Mouse (Mus musculus): Measurements from ENCODE around the gene Ap5b1.
A peak's percentile ranks its signal among the peaks of the same experiment; 100 is the strongest.

The Ap5b1 gene

DNA sequence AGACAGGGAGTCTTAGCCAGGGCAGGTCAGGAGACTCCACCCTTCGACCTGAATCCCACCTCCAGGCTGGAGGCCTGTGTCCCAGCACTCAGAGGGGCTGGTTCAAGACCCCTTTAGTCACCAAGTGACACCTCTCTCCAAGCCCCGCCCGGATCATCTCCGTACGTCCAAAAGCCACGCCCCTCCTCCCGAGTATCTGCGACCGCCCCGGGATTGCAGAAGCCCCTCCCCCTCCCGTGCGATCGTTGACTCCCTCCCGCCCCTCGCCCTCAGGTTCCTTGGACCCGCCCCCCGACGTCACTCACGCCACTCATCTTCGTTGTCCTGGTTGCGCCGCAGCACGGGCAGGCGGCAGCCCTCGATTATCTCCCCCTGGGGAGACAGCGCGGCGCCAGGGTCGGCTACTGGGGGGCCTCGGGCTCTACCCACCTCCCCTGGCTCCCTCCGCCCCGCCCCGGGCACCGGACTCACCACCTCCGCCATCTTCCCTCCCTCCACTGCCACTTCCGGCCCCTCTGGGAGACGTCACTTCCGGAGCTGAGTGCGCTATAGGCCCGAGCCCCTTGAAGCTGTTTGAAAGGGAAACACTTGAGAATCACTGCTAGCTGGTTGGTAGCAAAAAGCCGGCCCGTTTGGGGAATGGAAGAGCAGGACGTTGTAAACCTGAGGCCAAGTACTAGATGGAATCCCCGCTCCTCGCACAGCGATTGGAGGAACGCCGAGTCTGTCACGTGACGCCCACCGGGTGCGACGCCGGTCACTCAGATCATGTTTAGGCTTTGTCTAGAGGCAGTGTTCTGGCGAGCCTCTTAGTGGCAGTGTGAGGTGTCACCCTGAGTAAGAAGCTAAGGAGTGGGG is 42.0 kb downstream of the Ap5b1 start, which contains the start of gene Kat5:
Gene Kat5, minus strand, starts transcription at position 691 of the 858 bp plus-strand sequence.
- DNase-seq (ENCODE audit: low spot score in 2 of 2): peak; percentile 88 to 90

DNA sequence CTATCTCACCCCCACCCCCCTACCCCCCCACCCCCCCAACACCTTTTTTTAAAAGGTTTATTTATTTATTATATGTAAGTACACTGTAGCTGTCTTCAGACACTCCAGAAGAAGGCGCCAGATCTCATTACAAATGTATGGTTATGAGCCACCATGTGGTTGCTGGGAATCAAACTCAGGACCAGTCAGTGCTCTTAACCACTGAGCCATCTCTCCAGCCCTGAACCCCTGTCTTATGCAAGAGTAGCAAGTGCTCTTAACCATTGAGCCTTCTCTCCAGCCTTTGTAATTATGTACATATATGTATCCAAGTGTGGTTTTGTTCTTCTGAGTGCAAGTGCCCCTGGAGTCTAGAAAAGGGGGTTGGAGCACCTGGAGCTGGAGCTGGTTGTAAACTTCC is 44.1 kb downstream of the Ap5b1 start:
- no peak for DNase-seq (ENCODE audit: low spot score in 2 of 2)

DNA sequence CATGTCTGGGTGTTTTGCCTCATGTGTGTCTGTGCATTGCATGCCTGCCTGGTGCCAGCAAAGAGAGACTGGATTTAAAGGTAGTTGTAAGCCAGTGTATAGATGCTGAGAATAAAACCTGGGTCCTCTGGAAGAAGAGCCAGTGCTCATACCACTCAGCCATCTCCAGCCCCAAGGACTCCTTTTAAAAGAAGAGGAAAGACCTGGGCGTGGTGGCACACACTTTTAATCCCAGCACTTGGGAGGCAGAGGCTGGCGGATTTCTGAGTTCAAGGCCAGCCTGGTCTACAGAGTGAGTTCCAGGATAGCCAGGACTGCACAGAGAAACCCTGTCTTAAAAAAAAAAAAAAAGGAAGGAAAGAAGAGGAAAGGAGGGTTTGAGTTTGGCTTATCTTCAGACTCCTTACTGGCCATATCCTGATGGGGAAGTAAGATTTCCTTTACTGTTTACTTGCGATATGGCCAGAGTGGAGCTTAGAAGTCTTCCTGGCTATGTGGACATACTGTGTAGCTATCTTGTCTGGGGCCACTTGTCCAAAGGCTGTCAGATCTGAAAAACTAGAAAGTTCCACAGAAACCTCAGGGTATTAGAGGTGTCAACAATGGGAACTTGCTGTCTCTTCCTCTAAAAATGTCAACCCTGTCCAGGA is 45.1 kb downstream of the Ap5b1 start:
- DNase-seq (ENCODE audit: low spot score in 2 of 2): no peak

DNA sequence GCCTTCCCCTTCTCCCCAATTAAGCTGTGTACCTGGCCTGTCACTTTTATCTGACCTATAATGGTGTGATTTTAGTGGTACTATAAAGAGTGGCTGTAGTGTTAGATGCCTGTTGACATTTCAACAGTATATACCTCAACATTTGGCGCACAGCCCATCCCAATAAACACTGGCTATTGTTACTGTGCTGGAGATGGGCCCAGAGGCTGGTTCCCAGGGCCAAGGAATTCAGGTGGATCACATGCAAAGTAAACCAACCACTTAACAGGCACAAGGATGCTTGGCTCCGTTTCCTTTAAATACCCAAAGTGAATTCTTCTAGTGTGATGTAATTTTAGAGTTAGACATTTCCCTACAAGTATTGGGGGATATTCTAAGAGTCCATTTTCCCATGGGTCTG is 47.1 kb downstream of the Ap5b1 start:
- DNase-seq (ENCODE audit: low spot score in 2 of 2): no peak

DNA sequence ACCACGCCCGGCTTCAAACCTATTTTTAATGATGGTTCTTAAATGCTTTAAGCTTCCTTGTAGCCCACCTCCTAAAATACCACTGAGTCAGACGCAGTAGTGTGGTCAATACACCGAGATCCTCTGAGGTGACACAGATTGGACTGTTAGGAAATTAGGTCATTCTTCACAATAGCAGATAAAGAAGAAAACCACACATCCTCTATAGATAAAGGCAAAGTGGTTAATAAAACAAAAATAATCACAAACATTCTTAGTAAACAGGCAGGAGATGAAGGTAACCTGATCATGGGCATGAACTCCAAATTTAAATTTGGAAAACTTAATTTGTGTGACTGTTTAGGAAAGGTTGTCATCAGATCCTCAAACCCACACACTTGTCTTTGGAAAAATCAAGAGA is 52.2 kb downstream of the Ap5b1 start:
- DNase-seq (ENCODE audit: low spot score in 2 of 2): no peak
